Mouse (Mus musculus): ENCODE results near the gene Tmcc3. TPM values are rescaled to one million over a fixed set of nuclear protein-coding genes. Genes with fewer than 3 reads are reported as not detected.

Gene Tmcc3
- total and polyA plus RNA-seq, 3 experiments = 11.3 to 30.1 (median 23.1) TPM

- no peaks in the 10 kb centered on the region for H3K4me1 ChIP-seq (ENCODE audit: control insufficient read depth in 1 of 2, insufficient read depth in 2 of 2)
- H3K27ac ChIP-seq (ENCODE audit: insufficient read depth, low read depth) = no peak overlapping the region
- TF ChIP-seq SIN3A (IDR thresholded peaks at IDR 0.05; ENCODE audit: low read length) = no peak
- TF ChIP-seq ZKSCAN1 (IDR thresholded peaks at IDR 0.05; ENCODE audit: borderline replicate concordance, low read depth, low read length) = no peak
- no peak for TF ChIP-seq IRF4 (IDR thresholded peaks at IDR 0.05; ENCODE audit: low read depth, low read length)
- TF ChIP-seq UBTF (IDR thresholded peaks at IDR 0.05; ENCODE audit: low read depth, low read length) = no peak
- no peak for TF ChIP-seq USF2 (conservative IDR thresholded peaks at IDR 0.05; ENCODE audit: low read depth, low read length)
- TF ChIP-seq MXI1 (IDR thresholded peaks at IDR 0.05; ENCODE audit: low read depth, low read length) = no peak
- TF ChIP-seq POLR2A (IDR thresholded peaks at IDR 0.05; ENCODE audit: low read depth, low read length) = no peak
- no peak for TF ChIP-seq NRF1 (IDR thresholded peaks at IDR 0.05; ENCODE audit: low read depth, low read length)
- TF ChIP-seq PAX5 (IDR thresholded peaks at IDR 0.05; ENCODE audit: low read length) = no peak
- TF ChIP-seq EP300 (IDR thresholded peaks at IDR 0.05; ENCODE audit: low read length) = no peak
- no peak for TF ChIP-seq ZMIZ1 (IDR thresholded peaks at IDR 0.05; ENCODE audit: low read depth, low read length)
- no peak for TF ChIP-seq MAZ (IDR thresholded peaks at IDR 0.05; ENCODE audit: low read depth, low read length)
- TF ChIP-seq KAT2A (IDR thresholded peaks at IDR 0.05; ENCODE audit: insufficient replicate concordance, low read length) = no peak
- no peak for TF ChIP-seq BHLHE40 (IDR thresholded peaks at IDR 0.05; ENCODE audit: low read depth, low read length)
- no peak for TF ChIP-seq SMC3 (IDR thresholded peaks at IDR 0.05; ENCODE audit: low read depth, low read length)
- TF ChIP-seq POLR2AphosphoS2 (IDR thresholded peaks at IDR 0.05; ENCODE audit: low read depth, low read length) = no peak
- no peak for DNase-seq (ENCODE audit: extremely low read depth)
- H3K36me3 ChIP-seq (replicated peaks in 1 of 2; ENCODE audit: control insufficient read depth in 1 of 2, insufficient read depth in 1 of 2, low read length in 1 of 2) = peaks cover 34 to 77% of the 10 kb centered on the region in 2 experiments
- no peaks in the 10 kb centered on the region for H3K27me3 ChIP-seq (replicated peaks)
- no peak overlapping the region for H3K9ac ChIP-seq (ENCODE audit: insufficient read depth, low read depth)
- in situ Hi-C loops (cut with MboI; ENCODE audit: low pct_ligation_motif_present, low pct_unique_long_range_greater_than_20kb, low sequenced_read_pairs) (no loop called here), dilution Hi-C loops (cut with MboI; ENCODE audit: extremely low pct_ligation_motif_present, extremely low pct_unique_long_range_greater_than_20kb, low sequenced_read_pairs) (no loop called here)
- no peak overlapping the region for H3K4me2 ChIP-seq (ENCODE audit: insufficient read depth, low read depth, poor library complexity, severe bottlenecking)
- H3K4me3 ChIP-seq (replicated peaks in 1 of 3; ENCODE audit: low read depth in 2 of 3, low read length in 2 of 3, poor library complexity in 1 of 3) = no peak overlapping the region
- no peaks in the 10 kb centered on the region for H3K79me2 ChIP-seq (replicated peaks; ENCODE audit: control insufficient read depth, extremely low read depth, insufficient read depth, poor library complexity, severe bottlenecking)
- peaks cover 4% of the 10 kb centered on the region for H3K9me3 ChIP-seq (replicated peaks; ENCODE audit: low read length)
These were observed 264.2 kb downstream of the Tmcc3 start for GRCm38 (mm10) chr10:94575958-94576357.

- Histone ChIP-seq H3K4me1 (ENCODE audit: control insufficient read depth in 1 of 2, insufficient read depth in 2 of 2) (no peaks in the 10 kb centered on the region), H3K9ac (ENCODE audit: insufficient read depth, low read depth) (no peak overlapping the region), H3K4me3 (replicated peaks in 1 of 3; ENCODE audit: low read depth in 2 of 3, low read length in 2 of 3, poor library complexity in 1 of 3) (no peak overlapping the region), H3K4me2 (ENCODE audit: insufficient read depth, low read depth, poor library complexity, severe bottlenecking) (no peak overlapping the region), H3K27me3 (replicated peaks) (no peaks in the 10 kb centered on the region), H3K79me2 (replicated peaks; ENCODE audit: control insufficient read depth, extremely low read depth, insufficient read depth, poor library complexity, severe bottlenecking) (no peaks in the 10 kb centered on the region), H3K27ac (ENCODE audit: insufficient read depth, low read depth) (no peak overlapping the region), H3K36me3 (replicated peaks in 1 of 2; ENCODE audit: control insufficient read depth in 1 of 2, insufficient read depth in 1 of 2, low read length in 1 of 2) (peaks cover 51 to 88% of the 10 kb centered on the region in 2 experiments), H3K9me3 (replicated peaks; ENCODE audit: low read length) (peaks cover 6% of the 10 kb centered on the region)
- TF ChIP-seq MAX (IDR thresholded peaks at IDR 0.05; ENCODE audit: low read length) (no peak), POLR2AphosphoS2 (IDR thresholded peaks at IDR 0.05; ENCODE audit: low read depth, low read length) (no peak), POLR2A (IDR thresholded peaks at IDR 0.05; ENCODE audit: low read depth, low read length) (no peak), JUN (IDR thresholded peaks at IDR 0.05; ENCODE audit: insufficient read depth, low read depth, low read length) (no peak), E2F4 (IDR thresholded peaks at IDR 0.05; ENCODE audit: insufficient replicate concordance, low read depth, low read length) (no peak), TBP (conservative IDR thresholded peaks at IDR 0.05; ENCODE audit: low read depth, low read length) (no peak), KAT2A (IDR thresholded peaks at IDR 0.05; ENCODE audit: insufficient replicate concordance, low read length) (no peak), EP300 (IDR thresholded peaks at IDR 0.05; ENCODE audit: low read length) (no peak)
- in situ Hi-C loops (cut with MboI; ENCODE audit: low pct_ligation_motif_present, low pct_unique_long_range_greater_than_20kb, low sequenced_read_pairs) = no loop called here
- dilution Hi-C loops (cut with MboI; ENCODE audit: extremely low pct_ligation_motif_present, extremely low pct_unique_long_range_greater_than_20kb, low sequenced_read_pairs) = no loop called here
- no peak for DNase-seq (ENCODE audit: extremely low read depth)
These were observed 267.1 kb downstream of the Tmcc3 start for GRCm38 (mm10) chr10:94578870-94579269.
